Mouse (Mus musculus): ENCODE measurements around the gene Dab2ip. TPM values are rescaled to one million over a fixed set of nuclear protein-coding genes. Genes with fewer than 3 reads are reported as not detected.

Dab2ip gene
- total and polyA plus RNA-seq, 3 experiments, result 4.0 to 9.9 TPM; not detected in 1

DNA sequence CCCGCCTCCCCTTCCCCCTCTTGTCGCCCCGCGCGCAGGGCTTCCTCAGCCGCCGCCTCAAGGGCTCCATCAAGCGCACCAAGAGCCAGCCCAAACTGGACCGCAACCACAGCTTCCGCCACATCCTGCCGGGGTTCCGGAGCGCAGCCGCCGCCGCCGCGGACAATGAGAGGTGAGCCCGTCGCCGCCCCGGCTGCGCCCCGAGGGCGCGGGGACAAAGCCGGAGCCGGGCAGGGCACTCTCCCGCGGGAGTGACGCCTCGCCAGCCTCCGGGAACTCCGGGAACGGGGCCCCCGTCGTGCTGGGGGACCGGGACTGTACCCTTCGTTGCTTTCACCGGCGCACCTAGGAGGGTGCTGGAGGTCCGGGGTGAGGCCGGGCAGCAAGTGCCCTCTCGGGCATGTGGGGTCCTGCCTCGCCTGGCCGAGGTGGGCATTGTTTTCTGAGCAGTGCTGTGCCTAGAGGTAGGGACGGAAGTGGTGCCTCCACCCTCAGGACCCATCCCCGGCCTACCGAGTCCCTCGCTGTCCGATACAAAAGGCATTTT is 103.5 kb downstream of the Dab2ip start:
- DNase-seq (ENCODE audit: low read depth, low spot score), result no peak
- Histone ChIP-seq H3K9me3 (replicated peaks; ENCODE audit: insufficient read depth, low read length) (no peaks in the 10 kb centered on the region), H3K9ac (ENCODE audit: control insufficient read depth, low read depth, low read length, poor library complexity, severe bottlenecking) (no peak overlapping the region), H3K27ac (ENCODE audit: control insufficient read depth, low read depth, low read length) (no peak overlapping the region), H3K4me3 (ENCODE audit: control insufficient read depth in 1 of 2, insufficient read depth in 1 of 2, low read depth in 2 of 2, low read length in 2 of 2) (no peak overlapping the region), H3K4me1 (ENCODE audit: control insufficient read depth in 1 of 2, insufficient read depth in 2 of 2, low read length in 2 of 2) (no peaks in the 10 kb centered on the region), H3K36me3 (ENCODE audit: control insufficient read depth in 1 of 2, insufficient read depth in 2 of 2, low read length in 2 of 2) (no peaks in the 10 kb centered on the region), H3K79me2 (ENCODE audit: control insufficient read depth, insufficient read depth, low read length, poor library complexity) (no peaks in the 10 kb centered on the region), H3K27me3 (ENCODE audit: control insufficient read depth in 1 of 2, insufficient read depth in 2 of 2, low read length in 2 of 2) (peaks cover 4 to 6% of the 10 kb centered on the region in 2 experiments)
- TF ChIP-seq POLR2A (IDR thresholded peaks at IDR 0.05; ENCODE audit: control insufficient read depth in 1 of 2, insufficient read depth in 1 of 2, low read depth in 1 of 2, low read length in 2 of 2, poor library complexity in 1 of 2), result no peak
- no peak for TF ChIP-seq ZNF384 (IDR thresholded peaks at IDR 0.05; ENCODE audit: low read depth, low read length)
- TF ChIP-seq TCF12 (IDR thresholded peaks at IDR 0.05; ENCODE audit: low read depth, low read length), result no peak
- TF ChIP-seq CTCF (IDR thresholded peaks at IDR 0.05 in 2 of 3, conservative IDR thresholded peaks at IDR 0.05 in 1 of 3; ENCODE audit: control insufficient read depth in 1 of 3, insufficient read depth in 1 of 3, low read depth in 2 of 3, low read length in 3 of 3, poor library complexity in 1 of 3, severe bottlenecking in 1 of 3), result no peak
- TF ChIP-seq CHD1 (IDR thresholded peaks at IDR 0.05; ENCODE audit: low read depth, low read length), result no peak
- TF ChIP-seq TAL1 (IDR thresholded peaks at IDR 0.05; ENCODE audit: low read length), result no peak
- no peak for TF ChIP-seq MAZ (IDR thresholded peaks at IDR 0.05; ENCODE audit: low read depth, low read length)
- no peak for TF ChIP-seq SMC3 (IDR thresholded peaks at IDR 0.05; ENCODE audit: low read depth, low read length)
- no peak for TF ChIP-seq TBP (IDR thresholded peaks at IDR 0.05; ENCODE audit: low read depth, low read length)
- no peak for TF ChIP-seq USF2 (IDR thresholded peaks at IDR 0.05; ENCODE audit: borderline replicate concordance in 1 of 2, insufficient read depth in 1 of 2, low read depth in 1 of 2, low read length in 2 of 2)
- TF ChIP-seq MAFK (IDR thresholded peaks at IDR 0.05; ENCODE audit: borderline replicate concordance, low read depth, low read length), result no peak
- TF ChIP-seq HCFC1 (IDR thresholded peaks at IDR 0.05; ENCODE audit: low read depth, low read length), result no peak
- no peak for TF ChIP-seq UBTF (IDR thresholded peaks at IDR 0.05; ENCODE audit: borderline replicate concordance, insufficient read depth, low read depth, low read length)
- no peak for TF ChIP-seq NELFE (IDR thresholded peaks at IDR 0.05; ENCODE audit: low read depth, low read length)
- TF ChIP-seq SIN3A (IDR thresholded peaks at IDR 0.05; ENCODE audit: low read length), result no peak
- no peak for TF ChIP-seq MAX (IDR thresholded peaks at IDR 0.05; ENCODE audit: low read length)
- TF ChIP-seq POLR2AphosphoS2 (IDR thresholded peaks at IDR 0.05; ENCODE audit: low read length), result no peak
- TF ChIP-seq ZC3H11A (IDR thresholded peaks at IDR 0.05; ENCODE audit: low read depth, low read length), result no peak
- TF ChIP-seq ELF1 (IDR thresholded peaks at IDR 0.05; ENCODE audit: low read depth, low read length), result no peak
- no peak for TF ChIP-seq ETS1 (IDR thresholded peaks at IDR 0.05; ENCODE audit: low read depth, low read length)

DNA sequence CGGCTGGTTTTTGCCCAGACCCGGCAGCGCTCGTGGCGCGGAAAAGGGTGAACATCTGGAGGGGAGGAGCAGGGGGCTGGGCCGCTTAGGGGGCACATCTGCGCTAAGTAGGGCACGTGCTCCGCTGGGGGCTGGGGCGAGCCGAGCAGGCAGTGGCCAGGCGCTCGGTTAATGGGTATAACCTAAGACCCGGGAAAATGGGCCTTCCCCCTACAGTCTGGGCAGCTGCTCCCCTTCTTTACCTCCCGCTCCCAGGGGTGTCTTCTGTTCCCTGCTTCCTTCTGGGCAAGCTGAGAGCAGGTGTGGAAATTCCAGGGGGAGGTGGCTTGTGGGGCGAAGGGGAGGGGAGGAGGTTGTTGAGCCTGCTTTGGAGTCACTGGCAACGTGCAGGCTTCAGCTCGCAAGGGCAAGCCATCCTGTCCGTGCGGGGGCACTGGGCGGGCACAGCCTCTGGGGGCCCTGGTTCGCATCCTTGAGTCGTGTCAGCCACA is 104.0 kb downstream of the Dab2ip start:
- Histone ChIP-seq H3K36me3 (ENCODE audit: control insufficient read depth in 1 of 2, insufficient read depth in 2 of 2, low read length in 2 of 2) (no peaks in the 10 kb centered on the region), H3K4me3 (ENCODE audit: control insufficient read depth in 1 of 2, insufficient read depth in 1 of 2, low read depth in 2 of 2, low read length in 2 of 2) (no peak overlapping the region), H3K4me1 (ENCODE audit: control insufficient read depth in 1 of 2, insufficient read depth in 2 of 2, low read length in 2 of 2) (no peaks in the 10 kb centered on the region), H3K79me2 (ENCODE audit: control insufficient read depth, insufficient read depth, low read length, poor library complexity) (no peaks in the 10 kb centered on the region), H3K9me3 (replicated peaks; ENCODE audit: insufficient read depth, low read length) (no peaks in the 10 kb centered on the region), H3K9ac (ENCODE audit: control insufficient read depth, low read depth, low read length, poor library complexity, severe bottlenecking) (no peak overlapping the region), H3K27me3 (ENCODE audit: control insufficient read depth in 1 of 2, insufficient read depth in 2 of 2, low read length in 2 of 2) (peaks cover 4 to 6% of the 10 kb centered on the region in 2 experiments), H3K27ac (ENCODE audit: control insufficient read depth, low read depth, low read length) (no peak overlapping the region)
- no peak for DNase-seq (ENCODE audit: low read depth, low spot score)
- TF ChIP-seq BHLHE40 (IDR thresholded peaks at IDR 0.05; ENCODE audit: borderline replicate concordance, low read depth, low read length) (no peak), MEF2A (IDR thresholded peaks at IDR 0.05; ENCODE audit: extremely low read depth, insufficient replicate concordance, low read depth, low read length, poor library complexity, severe bottlenecking) (no peak), ZNF384 (IDR thresholded peaks at IDR 0.05; ENCODE audit: low read depth, low read length) (no peak), ZKSCAN1 (IDR thresholded peaks at IDR 0.05; ENCODE audit: low read depth, low read length) (no peak)
